Mouse (Mus musculus) skeletal muscle tissue, adult 2 months (tissue): ENCODE results near the gene Prr5.

Source experiments
- DNase-seq: peaks from one replicate; pipeline ENCODE4 v3.0.0-alpha.2; 2012; ENCODE audit warnings: low read depth, low spot score

Gene Prr5

DNA sequence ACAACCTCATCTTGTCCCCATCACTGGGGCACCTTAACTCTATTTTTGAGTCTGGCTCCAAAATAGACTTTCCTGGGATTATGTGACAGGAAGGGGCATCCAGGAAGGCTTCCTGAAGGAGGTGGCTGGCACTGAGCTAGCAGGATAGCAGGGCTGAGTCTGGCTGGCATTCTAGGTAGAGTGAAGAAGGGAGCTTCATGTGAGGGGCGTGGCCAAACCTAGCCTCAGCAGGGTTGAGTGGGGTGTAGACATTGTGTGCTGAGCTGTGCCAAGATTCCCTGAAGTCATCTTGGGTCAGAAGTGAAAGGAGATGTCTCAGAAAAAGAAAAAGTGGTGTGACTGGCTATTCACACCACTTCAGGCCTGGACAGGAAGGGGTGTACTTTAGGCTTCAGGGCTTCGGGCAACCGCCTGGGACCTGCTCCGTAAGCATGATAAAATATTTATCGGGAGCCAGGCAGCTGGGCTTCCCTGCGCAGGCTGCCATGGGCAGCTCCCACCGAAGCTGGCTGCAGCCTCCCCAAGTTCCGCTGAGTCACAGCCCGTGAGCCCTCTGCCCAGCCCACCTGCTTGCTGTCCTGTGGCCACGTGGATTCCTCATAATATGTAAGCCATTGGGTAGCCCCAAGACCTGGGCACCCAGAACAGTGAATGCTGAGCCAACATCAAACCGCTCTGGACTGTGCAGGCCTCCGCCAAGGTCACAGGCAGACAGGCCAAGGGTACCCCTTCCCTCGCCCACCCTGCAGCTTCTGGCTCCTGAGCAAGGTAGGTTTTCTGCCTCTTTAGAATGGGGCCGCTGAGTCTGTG lies at the start of gene Prr5:
TSS of gene Prr5 (plus strand) at position 683 of the 810 bp plus-strand sequence.
- DNase-seq = no peak

DNA sequence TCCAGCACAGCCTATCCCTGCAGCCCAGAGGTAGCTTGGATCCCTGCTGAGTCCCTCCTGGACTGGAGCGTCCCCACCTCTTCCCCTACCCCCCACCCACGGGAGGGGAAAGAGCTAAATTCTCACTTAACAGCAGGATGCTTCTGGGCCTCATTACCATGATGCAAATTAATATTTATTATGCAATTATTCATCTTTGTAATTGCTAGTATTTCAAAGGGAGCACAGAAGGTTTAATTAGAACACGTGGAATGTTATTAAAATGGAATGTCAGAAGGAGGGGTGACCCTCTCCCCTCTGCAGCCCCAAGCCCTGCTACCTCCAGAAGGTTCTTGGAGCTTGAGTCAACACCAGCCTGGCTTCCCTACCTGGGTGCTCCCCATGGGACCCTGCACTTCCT lies 49.4 kb upstream of the Prr5 start:
- DNase-seq = no peak

DNA sequence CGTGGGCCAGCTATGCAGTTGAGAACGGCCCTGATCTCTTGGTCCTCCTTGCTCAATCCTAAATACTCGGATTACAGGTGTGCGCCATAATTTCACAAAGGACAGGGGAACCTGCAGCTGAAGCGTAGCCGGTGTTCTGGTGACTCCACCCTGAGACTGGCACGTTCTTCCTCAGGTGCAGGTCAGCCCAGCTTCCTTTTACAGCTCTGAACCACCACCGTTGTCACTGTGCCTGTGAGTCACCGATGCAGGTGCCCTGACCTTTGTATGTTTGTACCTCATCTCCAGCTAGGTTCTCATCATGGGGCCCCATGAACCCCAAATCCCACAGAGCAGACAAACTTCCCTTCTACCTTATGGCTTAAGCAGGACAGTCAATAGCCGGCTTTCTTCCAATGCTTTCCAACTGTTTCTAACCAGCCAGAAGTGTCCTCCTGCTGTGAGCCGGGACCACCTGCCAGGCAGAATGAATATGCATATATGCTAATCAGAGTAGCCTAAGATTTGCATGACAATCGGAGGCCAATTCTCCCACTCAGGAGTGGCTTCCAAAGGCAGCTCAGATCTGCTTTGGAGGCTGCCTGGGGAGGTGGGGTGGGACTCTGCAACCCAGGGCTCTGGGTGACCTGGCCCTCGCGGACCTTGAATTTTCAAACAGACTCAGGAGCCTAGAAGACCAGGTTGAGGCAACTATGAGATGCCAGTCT lies 47.5 kb upstream of the Prr5 start:
- no peak for DNase-seq

DNA sequence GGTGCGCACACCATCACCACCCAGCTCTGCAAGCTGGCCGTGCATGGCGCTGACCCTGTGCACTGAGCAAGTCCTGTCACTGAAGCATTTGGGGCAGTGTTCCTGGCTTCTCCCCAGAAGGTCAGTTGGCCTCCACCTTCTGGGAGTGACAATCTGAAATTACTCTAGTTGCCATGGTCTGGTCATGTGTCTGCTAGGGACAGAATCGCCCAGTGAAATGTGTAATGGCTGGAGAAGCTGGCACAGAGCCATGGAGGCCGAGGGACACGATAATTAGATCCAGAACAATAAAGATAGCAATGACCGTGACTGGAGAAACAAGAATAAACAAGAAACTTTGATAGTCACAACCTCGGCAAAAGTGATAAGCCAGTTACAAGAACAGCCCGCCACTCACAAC lies 44.5 kb upstream of the Prr5 start:
- peak; percentile 43 for DNase-seq

DNA sequence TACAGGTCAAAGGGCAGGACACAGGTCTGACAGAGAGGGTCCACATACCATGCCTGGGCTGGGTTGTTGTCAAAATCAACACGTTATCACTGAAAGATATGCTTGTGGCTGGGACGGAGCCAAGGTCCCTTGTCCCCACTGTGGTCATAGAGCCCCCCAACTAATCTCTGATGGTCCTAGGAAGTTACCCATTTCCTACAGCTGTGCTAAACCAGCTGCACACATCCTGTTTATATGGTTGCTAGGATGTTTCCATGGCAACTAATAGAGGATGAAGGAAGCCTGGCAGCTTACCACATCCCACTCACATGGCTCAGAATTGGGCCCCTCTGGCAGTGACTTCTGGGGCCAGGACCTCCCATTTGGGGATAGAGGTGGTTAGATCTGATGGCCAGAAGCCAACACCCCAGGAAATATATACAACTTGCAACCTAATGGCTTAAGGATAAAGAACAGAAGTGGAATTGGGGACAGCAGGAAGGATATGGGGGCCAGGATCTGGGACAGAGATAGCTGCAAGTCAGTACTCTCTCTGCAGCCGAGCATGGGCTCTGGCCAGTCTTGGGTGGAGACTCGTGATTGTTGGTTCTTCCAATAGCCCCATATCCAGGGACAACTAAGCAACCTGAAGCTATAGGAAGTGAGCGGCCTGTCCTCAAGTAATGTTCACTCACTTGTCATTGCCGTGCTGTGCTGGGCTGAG lies 43.6 kb upstream of the Prr5 start:
- DNase-seq = no peak

DNA sequence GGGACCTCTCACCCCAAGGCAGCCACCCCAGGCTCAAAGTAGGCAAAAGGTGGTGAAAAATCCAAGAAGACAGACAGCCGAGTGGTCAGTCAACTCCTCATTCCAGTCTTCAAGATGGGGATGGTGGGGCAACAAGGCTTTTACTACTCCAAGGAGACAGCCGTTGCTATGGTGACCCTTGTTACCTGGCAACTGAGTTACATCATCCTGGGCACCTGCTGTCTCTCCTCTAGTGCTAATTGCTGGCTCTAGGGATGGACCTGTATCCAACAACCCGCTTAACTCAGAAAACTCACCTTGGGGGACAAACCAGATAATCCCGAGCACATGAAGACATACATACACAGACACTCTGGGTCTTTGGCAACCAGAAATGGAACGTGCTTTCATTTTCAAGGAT lies 42.1 kb upstream of the Prr5 start:
- no peak for DNase-seq

DNA sequence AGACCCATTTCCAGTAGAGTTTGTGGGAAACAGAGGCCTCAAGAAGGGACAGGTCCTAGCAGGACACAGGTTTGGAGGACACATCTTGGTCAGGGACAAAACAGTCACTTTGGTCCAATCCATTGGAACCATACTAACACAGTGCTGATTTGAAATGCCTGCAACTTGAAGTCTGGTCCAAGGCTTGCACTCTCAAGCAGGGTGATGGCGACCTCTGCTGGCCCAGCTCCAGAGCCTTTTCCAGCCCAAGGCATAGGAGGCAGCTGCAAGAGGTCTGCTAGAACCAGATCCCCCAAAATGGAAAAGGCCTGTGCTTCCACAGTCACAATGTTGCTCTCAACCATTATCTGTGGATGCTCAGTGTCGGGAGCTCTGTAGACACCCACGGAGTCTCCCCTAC lies 39.7 kb upstream of the Prr5 start:
- no peak for DNase-seq

DNA sequence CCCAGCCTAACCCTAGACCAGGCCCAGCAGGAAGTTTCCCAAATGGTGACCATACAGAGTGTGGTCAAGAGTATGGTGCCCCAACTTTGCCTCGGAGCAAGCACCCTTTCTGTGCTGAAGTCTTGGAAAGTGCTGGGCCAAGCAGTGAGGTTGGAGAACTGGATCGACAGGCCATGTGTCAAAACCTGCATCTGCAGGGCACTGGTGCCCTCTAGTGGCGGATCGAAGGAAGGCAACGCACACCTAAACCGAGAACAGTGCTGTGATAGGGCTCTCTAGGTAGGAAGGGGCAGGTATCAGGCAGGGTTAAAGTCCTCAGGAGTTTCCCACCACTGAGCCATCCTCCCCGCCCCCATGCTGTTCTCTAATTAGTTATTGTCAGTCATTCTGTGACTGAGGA lies 37.9 kb upstream of the Prr5 start:
- peak; percentile 69 for DNase-seq

DNA sequence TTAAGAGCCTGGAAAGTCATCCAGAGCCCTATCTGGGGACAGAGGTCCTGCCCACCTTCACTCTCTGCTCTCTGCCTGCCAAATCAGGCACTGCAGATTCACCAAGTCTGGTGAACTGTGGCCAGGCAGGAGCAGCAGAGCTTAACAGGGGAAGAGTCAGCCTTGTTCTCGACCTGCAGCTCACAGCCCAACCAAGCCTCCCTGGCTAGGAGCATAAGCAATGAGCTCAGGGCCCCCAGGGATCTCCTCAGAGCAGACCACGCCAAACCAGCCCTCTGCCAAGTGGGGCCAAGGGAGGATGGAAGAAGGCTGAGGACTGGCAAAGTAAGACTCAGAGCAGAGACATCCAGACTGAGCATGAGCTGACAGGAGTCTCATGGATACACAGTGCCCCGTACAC lies 35.1 kb upstream of the Prr5 start:
- DNase-seq = peak; percentile 65

DNA sequence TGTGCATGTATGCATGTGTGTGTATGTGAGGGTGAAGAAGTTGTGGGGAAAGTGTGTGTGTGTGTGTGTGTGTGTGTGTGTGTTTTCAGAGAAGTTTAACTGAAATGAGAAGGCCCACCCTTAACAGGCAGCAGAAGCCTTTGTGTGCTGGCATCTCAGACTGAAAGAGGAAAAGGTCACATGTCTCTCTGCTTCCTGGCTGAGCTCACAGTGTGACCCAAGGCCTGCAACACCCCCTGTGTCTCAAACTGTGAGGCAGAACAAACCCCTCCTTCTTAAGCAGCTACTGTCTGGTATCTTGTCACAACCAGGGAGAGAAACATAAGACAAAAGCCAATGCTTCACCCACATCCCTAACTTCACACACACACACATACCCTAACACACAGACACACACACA lies 31.0 kb upstream of the Prr5 start:
- DNase-seq = no peak

DNA sequence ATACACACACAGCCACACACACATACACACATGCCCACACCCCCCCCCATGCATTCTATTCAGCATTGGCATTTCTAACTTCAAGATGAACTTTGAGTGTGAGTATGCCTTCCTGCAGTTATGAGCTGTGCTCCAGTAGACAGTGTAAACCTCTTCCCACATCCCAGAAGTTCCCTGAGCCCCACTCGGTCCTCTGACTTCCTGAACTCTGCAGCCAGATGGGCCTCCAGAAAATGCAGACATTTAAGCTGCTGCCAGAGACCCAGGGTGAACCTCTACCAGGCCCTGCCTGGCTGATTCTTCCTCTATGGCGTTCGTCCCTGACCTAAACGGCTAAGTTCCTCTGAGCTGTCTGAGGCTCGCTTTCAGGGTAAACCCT lies 30.4 kb upstream of the Prr5 start:
- DNase-seq = no peak

DNA sequence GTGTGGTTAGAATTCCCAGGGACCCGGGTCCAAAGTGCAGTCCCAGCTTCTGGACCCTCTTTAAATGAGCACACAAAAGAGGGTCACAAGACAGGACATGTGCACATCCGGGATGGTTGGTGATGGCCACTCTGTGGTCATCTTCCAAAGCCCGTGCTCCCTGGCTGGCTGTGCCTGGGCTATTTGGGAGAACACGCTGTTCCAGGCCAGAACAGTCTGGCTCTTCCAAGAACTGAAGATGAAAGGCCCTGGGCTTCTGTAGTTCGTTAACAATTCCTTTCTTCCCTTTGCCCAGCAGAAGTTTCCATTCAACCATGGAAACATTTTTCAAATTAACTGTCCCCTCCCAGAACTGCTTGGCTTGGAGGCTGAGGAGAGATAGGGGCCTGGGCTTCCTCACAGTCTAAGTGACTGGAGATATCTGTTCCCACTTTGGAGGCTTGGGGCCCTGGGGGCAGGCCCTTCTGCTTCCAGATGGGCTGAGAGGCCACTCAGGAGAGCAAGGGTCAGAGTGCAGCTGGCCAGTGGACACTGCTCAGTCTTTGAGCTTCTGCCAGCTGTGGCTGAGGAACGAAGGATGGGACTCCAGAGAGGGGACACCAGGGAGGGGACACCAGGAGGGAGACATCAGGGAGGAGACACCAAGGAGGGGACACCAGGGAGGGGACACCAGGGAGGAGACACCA lies 29.8 kb upstream of the Prr5 start:
- DNase-seq = peak; percentile 93

DNA sequence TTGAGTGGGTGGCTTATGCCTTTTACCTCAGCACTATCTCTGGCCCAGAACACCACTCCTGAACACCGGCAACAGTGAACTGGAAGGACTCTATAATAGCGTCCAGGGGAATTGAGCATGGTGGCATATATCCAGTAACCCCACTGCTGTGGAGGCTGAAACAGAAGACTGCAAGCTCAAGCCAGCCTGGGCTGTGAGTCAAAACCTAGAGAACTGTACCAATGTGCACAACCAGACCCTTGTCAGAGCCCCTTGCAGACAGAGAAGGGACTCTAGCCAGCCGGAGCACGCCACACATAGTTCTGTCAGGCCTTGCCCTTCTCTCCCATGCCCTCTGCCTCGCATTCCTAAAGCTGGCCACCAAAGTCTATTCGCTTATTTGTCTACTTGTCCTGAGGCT lies 28.7 kb upstream of the Prr5 start:
- DNase-seq = peak; percentile 71

DNA sequence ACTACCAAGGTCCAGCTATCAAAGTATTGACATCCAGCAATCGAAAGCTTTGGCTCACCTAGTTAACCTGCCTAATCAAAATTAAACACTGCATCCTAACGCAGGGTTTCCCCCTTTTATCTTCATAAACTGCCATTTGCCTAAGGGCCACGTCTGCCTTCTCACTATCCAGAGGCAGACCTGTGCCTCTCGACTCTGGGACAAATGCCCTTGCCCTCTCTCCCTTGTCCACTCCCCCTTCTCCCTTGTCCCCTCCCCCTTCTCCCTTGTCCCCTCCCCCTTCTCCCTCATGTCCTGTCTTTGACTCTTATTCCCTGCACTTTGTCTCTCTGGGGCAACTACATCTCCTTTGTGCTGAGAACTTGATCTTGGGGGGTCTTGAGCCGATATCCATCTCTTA lies 28.3 kb upstream of the Prr5 start:
- DNase-seq = no peak

DNA sequence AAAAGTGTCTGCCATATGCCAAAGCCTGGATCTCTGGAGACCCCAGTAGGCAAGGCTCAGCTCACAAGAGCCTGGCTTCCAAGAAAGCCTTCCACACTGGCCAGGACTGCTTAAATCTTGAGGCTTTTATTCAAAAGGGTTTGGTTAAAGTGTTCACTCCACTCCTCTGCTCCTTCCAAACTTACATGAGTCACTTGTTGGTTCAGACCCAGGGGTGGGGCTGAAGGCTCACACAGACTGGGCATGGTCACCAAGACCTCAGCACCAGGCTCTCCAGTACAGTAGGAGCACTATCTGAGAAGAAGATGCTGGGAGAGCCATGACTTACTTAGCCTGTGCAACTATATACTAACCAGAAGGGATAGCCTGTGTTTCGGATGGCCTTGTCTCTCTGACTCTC lies 27.5 kb upstream of the Prr5 start:
- DNase-seq = peak; percentile 78

DNA sequence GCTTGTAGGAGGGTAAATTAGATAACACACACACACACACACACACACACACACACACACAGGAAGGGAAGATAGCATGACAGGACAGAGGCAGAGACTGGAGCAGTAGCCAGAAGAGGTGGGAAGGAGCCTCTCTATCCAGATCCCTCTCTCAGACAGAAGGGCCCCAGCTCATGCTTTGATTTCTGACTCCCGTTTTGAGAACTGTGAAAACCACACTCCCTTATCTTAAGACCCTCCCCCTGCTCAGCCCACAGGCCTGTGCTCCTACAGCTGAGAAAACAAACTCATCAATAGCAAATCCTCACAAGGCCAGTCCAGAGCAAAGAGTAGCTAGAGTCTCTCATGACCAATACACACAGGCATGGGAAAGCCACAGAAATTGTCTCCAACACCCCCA lies 26.2 kb upstream of the Prr5 start:
- no peak for DNase-seq

DNA sequence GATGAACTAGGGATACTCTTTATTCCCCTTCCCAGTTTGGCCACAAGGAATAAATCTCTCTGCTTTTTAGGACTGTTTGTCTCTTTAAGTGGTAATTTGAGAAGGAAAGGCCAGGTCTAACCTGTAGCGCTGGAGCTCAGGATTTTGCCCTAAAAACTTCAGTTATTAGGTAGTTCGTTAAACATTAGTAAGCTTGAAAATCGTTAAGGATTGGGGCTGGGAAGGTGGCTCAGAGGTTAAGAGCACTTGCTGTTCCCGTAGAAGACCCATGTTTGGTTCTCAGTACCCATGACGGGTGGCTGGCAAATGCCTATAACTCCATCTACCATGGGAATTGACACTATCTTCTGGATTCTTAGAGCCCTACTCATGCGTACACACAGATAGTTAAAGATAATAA lies 17.9 kb upstream of the Prr5 start:
- no peak for DNase-seq

DNA sequence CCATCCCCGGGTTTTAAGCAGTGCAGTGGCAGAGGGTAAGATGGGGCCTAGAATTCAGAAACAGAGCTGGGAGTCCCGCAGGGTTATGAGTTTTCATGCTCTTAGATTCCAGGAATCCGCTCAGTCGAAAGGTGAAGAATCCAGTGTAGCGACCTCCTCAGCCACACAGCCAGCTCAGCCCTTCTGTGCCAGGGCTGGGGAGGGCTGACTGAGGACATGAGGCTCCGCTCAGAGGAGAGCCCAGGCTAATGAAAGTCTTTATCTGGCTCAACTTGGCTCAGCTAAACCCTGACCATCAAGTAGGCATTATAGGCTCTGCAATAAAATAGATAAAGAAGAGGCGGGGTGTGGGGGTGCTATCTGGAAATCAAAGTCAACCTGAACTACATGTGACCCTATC lies 16.3 kb upstream of the Prr5 start:
- DNase-seq = no peak

DNA sequence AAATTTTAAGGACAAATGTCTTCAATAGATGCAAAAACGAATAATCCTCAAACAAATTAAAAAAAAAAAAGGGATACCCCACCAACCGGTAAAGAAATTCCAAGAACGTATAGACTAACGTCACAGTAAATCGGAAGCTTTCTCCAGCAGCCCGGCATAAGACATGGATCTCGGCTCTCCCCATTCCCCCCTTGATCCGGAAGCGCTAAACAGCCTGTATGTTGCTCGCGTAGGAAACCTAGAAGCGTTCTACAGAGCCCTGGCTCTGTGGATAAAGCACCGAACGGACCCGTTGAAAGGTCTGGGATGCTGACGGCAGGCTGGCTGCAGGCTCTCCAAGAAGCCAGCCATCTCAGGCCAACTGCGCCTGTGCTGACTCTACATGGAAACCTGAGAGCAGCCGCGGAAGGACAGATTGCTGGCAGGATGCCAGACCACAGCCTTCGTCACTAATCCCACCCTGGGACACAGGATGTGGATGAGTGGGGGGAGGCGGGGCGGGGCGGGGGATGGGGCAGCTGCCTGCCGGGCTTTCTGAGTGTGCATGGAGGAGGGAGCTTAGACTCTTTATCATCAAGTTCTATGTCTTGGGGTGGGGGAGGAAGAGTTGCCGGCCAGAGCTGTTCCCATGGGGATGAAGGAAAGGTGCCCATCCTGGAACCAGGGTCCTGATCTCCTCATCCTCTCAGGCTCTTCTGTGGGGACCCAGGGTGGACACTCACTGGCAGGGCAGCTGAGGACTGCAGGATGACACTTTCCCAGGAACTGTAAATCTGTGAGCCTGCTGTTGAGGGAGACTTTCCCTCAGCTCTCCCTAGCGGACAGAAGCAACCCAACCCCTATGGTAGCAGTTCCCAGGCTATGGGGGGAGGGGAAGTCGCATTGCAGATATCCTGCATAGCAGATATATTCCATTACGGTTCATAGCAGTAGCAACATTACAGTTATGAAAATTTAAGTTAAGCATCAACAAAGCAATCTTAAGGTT lies 15.1 kb upstream of the Prr5 start:
- DNase-seq = peak; percentile 93

DNA sequence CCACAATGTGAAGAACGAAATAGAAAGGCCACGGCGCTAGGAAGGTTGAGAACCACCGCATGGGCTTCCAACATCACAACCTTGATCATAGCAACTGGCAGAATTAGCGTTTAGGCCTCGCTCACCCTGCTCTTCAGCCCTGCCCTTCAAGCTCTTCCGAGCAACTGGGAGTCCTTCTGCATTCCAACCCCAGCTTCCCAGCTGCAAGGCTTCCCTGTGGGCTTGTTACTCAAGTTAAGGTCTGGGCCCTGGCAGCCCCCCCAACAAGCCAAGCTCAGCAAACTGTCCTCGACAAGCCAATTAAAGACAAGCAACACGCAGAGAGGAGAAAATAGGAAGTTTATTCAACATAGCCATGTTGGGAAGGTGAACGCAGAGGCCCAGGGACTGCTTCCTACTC lies 14.4 kb upstream of the Prr5 start:
- no peak for DNase-seq

DNA sequence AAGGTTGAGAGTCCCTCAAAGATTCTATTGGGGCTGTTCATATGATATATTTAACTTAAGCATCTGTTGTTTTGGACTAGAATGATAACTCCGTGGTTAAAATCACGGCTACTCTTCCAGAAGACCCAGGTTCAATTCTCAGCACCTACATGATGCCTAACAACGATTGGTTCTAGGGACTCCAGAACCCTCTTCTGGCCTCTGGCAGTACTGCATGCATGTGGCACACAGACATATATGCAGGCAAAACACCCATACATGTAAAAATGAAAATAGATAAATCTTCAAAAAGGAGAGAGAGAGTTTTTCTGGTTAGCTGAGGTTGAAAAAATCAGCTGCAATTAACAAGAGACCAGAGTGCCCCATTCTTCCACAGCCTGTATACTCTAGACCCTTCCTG lies 12.7 kb upstream of the Prr5 start:
- no peak for DNase-seq
